Mouse (Mus musculus): ENCODE data around the gene Plac9a.
"Not testable (repeated sequence)": the region's sequence is repeated elsewhere in the genome, so short reads cannot be mapped to it uniquely, and the experiment has no call there.

GRCm38 (mm10) chr14:25848708-25849107 is 54.2 kb downstream of the Plac9a start:
- TF ChIP-seq GATA1 (IDR thresholded peaks at IDR 0.05; ENCODE audit: borderline replicate concordance, low read length); FLI1 (IDR thresholded peaks at IDR 0.05; ENCODE audit: low read length): not testable (repeated sequence)

All from megakaryocyte, embryonic 14.5 days (primary cell).